ENCODE assay signal across 25 mouse cellular contexts in the genomic region with DNA sequence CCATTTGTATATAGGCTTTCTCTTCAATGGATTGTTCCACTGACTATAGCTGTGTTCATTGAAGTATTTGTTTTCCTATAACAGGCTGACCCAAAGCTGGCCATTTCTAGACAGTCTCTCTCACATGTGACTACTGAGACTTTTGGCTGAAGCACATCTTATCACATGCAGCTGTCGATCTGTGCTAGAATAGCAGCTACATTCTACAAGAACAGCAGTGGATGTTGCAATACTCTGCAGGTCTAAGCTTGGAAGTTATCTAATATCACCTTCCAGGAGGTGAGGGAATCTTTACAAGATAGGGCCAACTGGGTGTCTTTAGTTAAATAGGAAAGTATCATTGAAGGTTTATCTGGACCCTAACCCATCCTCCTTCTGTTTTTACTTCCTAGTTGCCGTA. TPM values are rescaled to one million over a fixed set of nuclear protein-coding genes. Genes with fewer than 3 reads are reported as not detected.
"Had no signal": no experiment of that assay in that cellular context is flagged by ENCODE, and none has a peak within 500 bp of the region (broad histone marks: within the 10 kb centered on the region; RNA-seq: fewer than 3 reads in every experiment).

No protein-coding gene starts in this region.

- ATAC-seq: intestine, postnatal 0 days; midbrain, embryonic 15.5 days had no signal

- H3K27ac ChIP-seq: kidney, postnatal 0 days; layer of hippocampus, adult 2 months; liver, embryonic 15.5 days; lung, embryonic 15.5 days; midbrain, embryonic 12.5 days; midbrain, embryonic 15.5 days; neural tube, embryonic 13.5 days had no signal

- H3K9me3 ChIP-seq: liver, embryonic 15.5 days; lung, embryonic 15.5 days; midbrain, embryonic 12.5 days; midbrain, embryonic 15.5 days; neural tube, embryonic 13.5 days had no signal

- H3K4me1 ChIP-seq: lung, embryonic 15.5 days; midbrain, embryonic 12.5 days; midbrain, embryonic 15.5 days; neural tube, embryonic 13.5 days had no signal

- H3K4me3 ChIP-seq: layer of hippocampus, adult 2 months; liver, embryonic 15.5 days; lung, embryonic 15.5 days; midbrain, embryonic 12.5 days; midbrain, embryonic 15.5 days; neural tube, embryonic 13.5 days had no signal

- DNase-seq: kidney, adult 2 months; kidney, postnatal 25 days; layer of hippocampus, adult 9-11 months; lung, postnatal 10 days; lung, postnatal 36 days; retina, postnatal 1 day; thymus, adult 18-20 months; thymus, postnatal 36 days had no signal

- H3K4me2 ChIP-seq: liver, embryonic 15.5 days; lung, embryonic 15.5 days; midbrain, embryonic 12.5 days; midbrain, embryonic 15.5 days; neural tube, embryonic 13.5 days had no signal

- H3K36me3 ChIP-seq: liver, embryonic 15.5 days; lung, embryonic 15.5 days; midbrain, embryonic 12.5 days; midbrain, embryonic 15.5 days; neural tube, embryonic 13.5 days had no signal

- H3K27me3 ChIP-seq: liver, embryonic 15.5 days; lung, embryonic 15.5 days; midbrain, embryonic 12.5 days; midbrain, embryonic 15.5 days; neural tube, embryonic 13.5 days had no signal

- H3K9ac ChIP-seq: liver, embryonic 15.5 days; lung, embryonic 15.5 days; midbrain, embryonic 12.5 days; midbrain, embryonic 15.5 days; neural tube, embryonic 13.5 days had no signal

RNA-seq across cellular contexts. Expression of gene Kel, which starts 17.3 kb away (rescaled TPM):
- polyA plus RNA-seq: large intestine, adult 2 months; small intestine, adult 2 months had no signal

RNA-seq across cellular contexts. Expression of gene Llcfc1, which starts 37.2 kb away (rescaled TPM):
- polyA plus RNA-seq: intestine, embryonic 14.5 days; kidney, embryonic 14.5 days; large intestine, adult 2 months; limb, embryonic 11.5 days; limb, embryonic 14.5 days; lung, embryonic 15.5 days; midbrain, embryonic 12.5 days; midbrain, embryonic 15.5 days; neural tube, embryonic 13.5 days; small intestine, adult 2 months; spleen, adult 2 months had no signal

RNA-seq across cellular contexts. Expression of gene Trpv5, which starts 40.9 kb away (rescaled TPM):
- polyA plus RNA-seq: intestine, embryonic 14.5 days; large intestine, adult 2 months; limb, embryonic 11.5 days; limb, embryonic 14.5 days; lung, embryonic 15.5 days; midbrain, embryonic 12.5 days; midbrain, embryonic 15.5 days; neural tube, embryonic 13.5 days; small intestine, adult 2 months; stomach, embryonic 16.5 days had no signal

RNA-seq across cellular contexts. Expression of gene Olfr459, which starts 53.5 kb away (rescaled TPM):
- polyA plus RNA-seq: kidney, adult 2 months; kidney, embryonic 14.5 days; kidney, postnatal 0 days; large intestine, adult 2 months; limb, embryonic 11.5 days; limb, embryonic 14.5 days; liver, embryonic 15.5 days; lung, embryonic 15.5 days; midbrain, embryonic 12.5 days; midbrain, embryonic 15.5 days; neural tube, embryonic 13.5 days; small intestine, adult 2 months; spleen, adult 2 months; stomach, embryonic 16.5 days; testis, adult 2 months had no signal
